In the genomic region with DNA sequence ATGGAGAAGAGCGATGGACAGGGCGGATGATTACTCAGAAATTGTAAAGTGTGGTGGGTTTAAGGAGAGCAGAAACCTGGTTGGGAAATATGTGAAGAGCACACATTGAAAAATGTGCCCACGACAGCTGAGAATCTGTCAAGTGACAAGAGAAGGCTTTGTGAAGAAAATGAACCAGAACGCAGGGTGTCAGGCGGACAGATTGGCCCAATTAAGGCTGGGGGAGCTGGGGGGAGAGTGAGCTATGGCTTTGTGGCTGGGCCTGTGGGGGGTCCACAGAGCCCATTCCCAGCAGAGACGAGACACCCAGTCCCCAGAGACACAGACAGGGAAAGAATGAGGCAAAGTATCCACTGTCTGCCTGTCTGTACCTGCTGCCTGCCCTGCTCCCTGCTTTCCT, we compare ENCODE assay signal across 19 mouse cellular contexts.
DNase-seq lines count a peak whose midpoint lies in the region; ATAC-seq and TF ChIP-seq lines count a peak whose summit lies in the region.
"Had no signal": no experiment of that assay in that cellular context is flagged by ENCODE, and none has a peak within 500 bp of the region (broad histone marks: within the 10 kb centered on the region; RNA-seq: fewer than 3 reads in every experiment).

No protein-coding gene starts in this region.

- ATAC-seq in forebrain, embryonic 14.5 days = peak; percentile 80
- ATAC-seq in forebrain, embryonic 12.5 days (ENCODE audit: low FRiP score) = no peak
- ATAC-seq in forebrain, embryonic 16.5 days = peak; percentile 71

- no peak for TF ChIP-seq POLR2A in brain, embryonic 14.5 days (IDR thresholded peaks at IDR 0.05; ENCODE audit: borderline replicate concordance, extremely low read depth, insufficient read depth, insufficient read length, poor library complexity, severe bottlenecking)

- no peaks in the 10 kb centered on the region for H3K36me3 ChIP-seq in forebrain, embryonic 14.5 days (ENCODE audit: control insufficient read depth, insufficient read depth, low read length)
- H3K36me3 ChIP-seq in forebrain, embryonic 12.5 days (replicated peaks) = no peaks in the 10 kb centered on the region
- no peaks in the 10 kb centered on the region for H3K36me3 ChIP-seq in forebrain, embryonic 16.5 days (ENCODE audit: control insufficient read depth, insufficient read depth)
- H3K36me3 ChIP-seq: embryonic facial prominence, embryonic 13.5 days; embryonic facial prominence, embryonic 15.5 days had no signal

- intact Hi-C loops in left cerebral cortex, adult 2 months (cut with DNase I) = no loop called here

- TF ChIP-seq CTCF in brain, embryonic 14.5 days (IDR thresholded peaks at IDR 0.05; ENCODE audit: borderline replicate concordance, extremely low read depth, insufficient read depth, insufficient read length) = no peak
- no peak for TF ChIP-seq CTCF in left cerebral cortex, adult 2 months (IDR thresholded peaks at IDR 0.05)

- H3K4me1 ChIP-seq in forebrain, embryonic 14.5 days (ENCODE audit: control insufficient read depth, insufficient read depth, low read length) = peaks cover 13% of the 10 kb centered on the region
- H3K4me1 ChIP-seq in forebrain, embryonic 12.5 days = peaks cover 25% of the 10 kb centered on the region
- peaks cover 26% of the 10 kb centered on the region for H3K4me1 ChIP-seq in forebrain, embryonic 16.5 days (replicated peaks; ENCODE audit: control insufficient read depth, insufficient read depth, low read length)

- 42% methylated on average over 6 of the region's 6 CpGs for WGBS in forebrain, embryonic 14.5 days
- WGBS in forebrain, embryonic 12.5 days = 60% methylated on average over 6 of the region's 6 CpGs
- 32% methylated on average over 6 of the region's 6 CpGs for WGBS in forebrain, embryonic 16.5 days

- H3K9ac ChIP-seq in forebrain, embryonic 14.5 days (ENCODE audit: low read length) = no peak overlapping the region
- H3K9ac ChIP-seq in forebrain, embryonic 12.5 days = no peak overlapping the region
- 0 out of 2 replicates have a peak overlapping the region, but pooled peaks have one; percentile 10 for H3K9ac ChIP-seq in forebrain, embryonic 16.5 days (replicated peaks; ENCODE audit: low read depth, low read length)
- H3K9ac ChIP-seq: embryonic facial prominence, embryonic 15.5 days had no signal

- peak overlapping the region; percentile 67 for H3K27ac ChIP-seq in forebrain, embryonic 14.5 days (ENCODE audit: low read depth, low read length)
- H3K27ac ChIP-seq in forebrain, embryonic 12.5 days = no peak overlapping the region
- peak overlapping the region; percentile 58; the same call in 1 of the 2 replicates for H3K27ac ChIP-seq in forebrain, embryonic 16.5 days (ENCODE audit: low read length)
- no peak overlapping the region for H3K27ac ChIP-seq in left cerebral cortex, adult 2 months
- H3K27ac ChIP-seq: embryonic facial prominence, embryonic 13.5 days; embryonic facial prominence, embryonic 15.5 days had no signal

- no peak overlapping the region for H3K4me2 ChIP-seq in forebrain, embryonic 14.5 days (ENCODE audit: low read length)
- H3K4me2 ChIP-seq in forebrain, embryonic 12.5 days = no peak overlapping the region
- H3K4me2 ChIP-seq in forebrain, embryonic 16.5 days (ENCODE audit: low read length) = no peak overlapping the region
- H3K4me2 ChIP-seq: embryonic facial prominence, embryonic 13.5 days; embryonic facial prominence, embryonic 15.5 days had no signal

- H3K4me3 ChIP-seq in forebrain, embryonic 14.5 days (ENCODE audit: low read depth, low read length) = no peak overlapping the region
- H3K4me3 ChIP-seq in forebrain, embryonic 12.5 days (replicated peaks) = no peak overlapping the region
- H3K4me3 ChIP-seq in forebrain, embryonic 16.5 days (replicated peaks; ENCODE audit: low read length) = no peak overlapping the region
- H3K4me3 ChIP-seq in left cerebral cortex, adult 2 months = no peak overlapping the region
- H3K4me3 ChIP-seq: embryonic facial prominence, embryonic 13.5 days; embryonic facial prominence, embryonic 15.5 days; erythroblast, embryonic 14.5 days had no signal

- H3K9me3 ChIP-seq in forebrain, embryonic 14.5 days (replicated peaks; ENCODE audit: control insufficient read depth, low read length) = no peaks in the 10 kb centered on the region
- H3K9me3 ChIP-seq in forebrain, embryonic 12.5 days = no peaks in the 10 kb centered on the region
- H3K9me3 ChIP-seq in forebrain, embryonic 16.5 days (ENCODE audit: control insufficient read depth, low read length) = no peaks in the 10 kb centered on the region
- H3K9me3 ChIP-seq: embryonic facial prominence, embryonic 13.5 days; embryonic facial prominence, embryonic 15.5 days had no signal

- no peaks in the 10 kb centered on the region for H3K27me3 ChIP-seq in forebrain, embryonic 14.5 days (replicated peaks; ENCODE audit: control insufficient read depth, insufficient read depth, low read length)
- H3K27me3 ChIP-seq in forebrain, embryonic 12.5 days = peaks cover 19% of the 10 kb centered on the region; the same call in 1 of the 2 replicates
- no peaks in the 10 kb centered on the region for H3K27me3 ChIP-seq in forebrain, embryonic 16.5 days (replicated peaks; ENCODE audit: control insufficient read depth, insufficient read depth, low read length)

- DNase-seq in forebrain, embryonic 14.5 days (ENCODE audit: low spot score) = peak; percentile 72
- DNase-seq in brain, embryonic 14.5 days (ENCODE audit: low read depth) = peak; percentile 79
- no peak for DNase-seq in left cerebral cortex, adult 2 months (ENCODE audit: extremely low spot score in 1 of 2, low spot score in 2 of 2)
- DNase-seq in adrenal gland, postnatal 36 days = no peak
- DNase-seq: adrenal gland, adult 2 months; adrenal gland, postnatal 10 days; adrenal gland, postnatal 25 days; cerebellum, adult 11 months; cerebellum, adult 18-20 months; cerebellum, adult 8-10 months; cerebellum, adult 9-11 months; cerebellum, postnatal 14 days; cerebellum, postnatal 36 days; embryo, embryonic 11 days had no signal

Comparison
In these comparisons a context has a peak if more than half of its experiments do, and no peak if none do; other contexts are left out.
1. H3K27ac ChIP-seq: peak in forebrain, embryonic 14.5 days (single experiment) and forebrain, embryonic 16.5 days (single experiment); none in forebrain, embryonic 12.5 days (single experiment) and left cerebral cortex, adult 2 months (single experiment).
2. DNase-seq: peak in forebrain, embryonic 14.5 days (single experiment) and brain, embryonic 14.5 days (single experiment); none in left cerebral cortex, adult 2 months (0 of 2) and adrenal gland, postnatal 36 days (0 of 2).